Mouse (Mus musculus): ENCODE measurements around the gene Opcml. TPM values are rescaled to one million over a fixed set of nuclear protein-coding genes. Genes with fewer than 3 reads are reported as not detected.

Gene Opcml
- polyA plus RNA-seq, 1 experiment from 2014 or later = 7.6 TPM

- Histone ChIP-seq H3K4me2 (replicated peaks; ENCODE audit: low read depth, low read length) (no peak overlapping the region), H3K9me3 (ENCODE audit: control insufficient read depth, low read depth, low read length) (no peaks in the 10 kb centered on the region), H3K27me3 (ENCODE audit: control insufficient read depth, insufficient read depth, low read length) (no peaks in the 10 kb centered on the region), H3K4me1 (ENCODE audit: control insufficient read depth, insufficient read depth, low read length) (no peaks in the 10 kb centered on the region), H3K4me3 (ENCODE audit: low read depth, low read length) (no peak overlapping the region), H3K27ac (ENCODE audit: low read length) (no peak overlapping the region; the same call in 1 of the 2 replicates), H3K9ac (replicated peaks; ENCODE audit: low read depth, low read length) (no peak overlapping the region), H3K36me3 (ENCODE audit: control insufficient read depth, insufficient read depth, low read length) (no peaks in the 10 kb centered on the region)
- WGBS = 27% methylated on average over 4 of the region's 4 CpGs
- ATAC-seq (ENCODE audit: insufficient number of reproducible peaks, insufficient read depth, low FRiP score, low read depth) = no peak
These were observed 680.9 kb downstream of the Opcml start for GRCm38 (mm10) chr9:28471501-28471900.

GRCm38 (mm10) chr9:28474586-28474985 lies 684.0 kb downstream of the Opcml start:
- Histone ChIP-seq H3K4me3 (ENCODE audit: low read depth, low read length) (no peak overlapping the region), H3K9ac (replicated peaks; ENCODE audit: low read depth, low read length) (no peak overlapping the region), H3K9me3 (ENCODE audit: control insufficient read depth, low read depth, low read length) (no peaks in the 10 kb centered on the region), H3K4me2 (replicated peaks; ENCODE audit: low read depth, low read length) (no peak overlapping the region), H3K27ac (ENCODE audit: low read length) (no peak overlapping the region), H3K36me3 (ENCODE audit: control insufficient read depth, insufficient read depth, low read length) (no peaks in the 10 kb centered on the region), H3K4me1 (ENCODE audit: control insufficient read depth, insufficient read depth, low read length) (no peaks in the 10 kb centered on the region), H3K27me3 (ENCODE audit: control insufficient read depth, insufficient read depth, low read length) (no peaks in the 10 kb centered on the region)
- no peak for ATAC-seq (ENCODE audit: insufficient number of reproducible peaks, insufficient read depth, low FRiP score, low read depth)
- WGBS = 95% methylated on average over 6 of the region's 6 CpGs

- no peaks in the 10 kb centered on the region for H3K9me3 ChIP-seq (ENCODE audit: control insufficient read depth, low read depth, low read length)
- H3K4me2 ChIP-seq (replicated peaks; ENCODE audit: low read depth, low read length) = no peak overlapping the region
- ATAC-seq (ENCODE audit: insufficient number of reproducible peaks, insufficient read depth, low FRiP score, low read depth) = no peak
- H3K4me1 ChIP-seq (ENCODE audit: control insufficient read depth, insufficient read depth, low read length) = no peaks in the 10 kb centered on the region
- 63% methylated on average over 4 of the region's 4 CpGs for WGBS
- H3K27ac ChIP-seq (ENCODE audit: low read length) = no peak overlapping the region
- H3K4me3 ChIP-seq (ENCODE audit: low read depth, low read length) = no peak overlapping the region
- no peaks in the 10 kb centered on the region for H3K36me3 ChIP-seq (ENCODE audit: control insufficient read depth, insufficient read depth, low read length)
- no peak overlapping the region for H3K9ac ChIP-seq (replicated peaks; ENCODE audit: low read depth, low read length)
- no peaks in the 10 kb centered on the region for H3K27me3 ChIP-seq (ENCODE audit: control insufficient read depth, insufficient read depth, low read length)
These were observed 690.7 kb downstream of the Opcml start for GRCm38 (mm10) chr9:28481261-28481660.

GRCm38 (mm10) chr9:28488499-28488898 lies 697.9 kb downstream of the Opcml start:
- Histone ChIP-seq H3K4me1 (ENCODE audit: control insufficient read depth, insufficient read depth, low read length) (no peaks in the 10 kb centered on the region), H3K9me3 (ENCODE audit: control insufficient read depth, low read depth, low read length) (no peaks in the 10 kb centered on the region), H3K9ac (replicated peaks; ENCODE audit: low read depth, low read length) (no peak overlapping the region), H3K36me3 (ENCODE audit: control insufficient read depth, insufficient read depth, low read length) (no peaks in the 10 kb centered on the region), H3K27ac (ENCODE audit: low read length) (no peak overlapping the region), H3K27me3 (ENCODE audit: control insufficient read depth, insufficient read depth, low read length) (no peaks in the 10 kb centered on the region), H3K4me3 (ENCODE audit: low read depth, low read length) (no peak overlapping the region), H3K4me2 (replicated peaks; ENCODE audit: low read depth, low read length) (no peak overlapping the region)
- WGBS = 80% methylated on average over 2 of the region's 2 CpGs
- no peak for ATAC-seq (ENCODE audit: insufficient number of reproducible peaks, insufficient read depth, low FRiP score, low read depth)

GRCm38 (mm10) chr9:28489828-28490227 lies 699.3 kb downstream of the Opcml start:
- Histone ChIP-seq H3K4me1 (ENCODE audit: control insufficient read depth, insufficient read depth, low read length) (no peaks in the 10 kb centered on the region), H3K4me3 (ENCODE audit: low read depth, low read length) (no peak overlapping the region), H3K36me3 (ENCODE audit: control insufficient read depth, insufficient read depth, low read length) (no peaks in the 10 kb centered on the region), H3K27ac (ENCODE audit: low read length) (no peak overlapping the region), H3K9ac (replicated peaks; ENCODE audit: low read depth, low read length) (no peak overlapping the region), H3K27me3 (ENCODE audit: control insufficient read depth, insufficient read depth, low read length) (no peaks in the 10 kb centered on the region), H3K4me2 (replicated peaks; ENCODE audit: low read depth, low read length) (no peak overlapping the region), H3K9me3 (ENCODE audit: control insufficient read depth, low read depth, low read length) (no peaks in the 10 kb centered on the region)
- no peak for ATAC-seq (ENCODE audit: insufficient number of reproducible peaks, insufficient read depth, low FRiP score, low read depth)
- WGBS = 66% methylated on average over 4 of the region's 4 CpGs

GRCm38 (mm10) chr9:28490410-28490809 lies 699.8 kb downstream of the Opcml start:
- no peaks in the 10 kb centered on the region for H3K4me1 ChIP-seq (ENCODE audit: control insufficient read depth, insufficient read depth, low read length)
- H3K27ac ChIP-seq (ENCODE audit: low read length) = no peak overlapping the region
- no peak overlapping the region for H3K4me2 ChIP-seq (replicated peaks; ENCODE audit: low read depth, low read length)
- H3K9me3 ChIP-seq (ENCODE audit: control insufficient read depth, low read depth, low read length) = no peaks in the 10 kb centered on the region
- H3K36me3 ChIP-seq (ENCODE audit: control insufficient read depth, insufficient read depth, low read length) = no peaks in the 10 kb centered on the region
- no peak for ATAC-seq (ENCODE audit: insufficient number of reproducible peaks, insufficient read depth, low FRiP score, low read depth)
- no peaks in the 10 kb centered on the region for H3K27me3 ChIP-seq (ENCODE audit: control insufficient read depth, insufficient read depth, low read length)
- H3K4me3 ChIP-seq (ENCODE audit: low read depth, low read length) = no peak overlapping the region
- no peak overlapping the region for H3K9ac ChIP-seq (replicated peaks; ENCODE audit: low read depth, low read length)
- WGBS = 82% methylated on average over 3 of the region's 3 CpGs

GRCm38 (mm10) chr9:28499841-28500794 lies 709.5 kb downstream of the Opcml start:
- no peak for ATAC-seq (ENCODE audit: insufficient number of reproducible peaks, insufficient read depth, low FRiP score, low read depth)
- Histone ChIP-seq H3K4me3 (ENCODE audit: low read depth, low read length) (no peak overlapping the region), H3K4me2 (replicated peaks; ENCODE audit: low read depth, low read length) (no peak overlapping the region), H3K27me3 (ENCODE audit: control insufficient read depth, insufficient read depth, low read length) (no peaks in the 10 kb centered on the region), H3K36me3 (ENCODE audit: control insufficient read depth, insufficient read depth, low read length) (no peaks in the 10 kb centered on the region), H3K4me1 (ENCODE audit: control insufficient read depth, insufficient read depth, low read length) (0 out of 2 replicates have a peak, but pooled peaks cover 2% of the 10 kb centered on the region), H3K9ac (replicated peaks; ENCODE audit: low read depth, low read length) (no peak overlapping the region), H3K27ac (ENCODE audit: low read length) (no peak overlapping the region), H3K9me3 (ENCODE audit: control insufficient read depth, low read depth, low read length) (no peaks in the 10 kb centered on the region)
- WGBS = 70% methylated on average over 12 of the region's 12 CpGs

- Histone ChIP-seq H3K27ac (ENCODE audit: low read length) (no peak overlapping the region), H3K4me1 (ENCODE audit: control insufficient read depth, insufficient read depth, low read length) (no peaks in the 10 kb centered on the region), H3K4me3 (ENCODE audit: low read depth, low read length) (no peak overlapping the region), H3K9me3 (ENCODE audit: control insufficient read depth, low read depth, low read length) (no peaks in the 10 kb centered on the region), H3K4me2 (replicated peaks; ENCODE audit: low read depth, low read length) (no peak overlapping the region), H3K36me3 (ENCODE audit: control insufficient read depth, insufficient read depth, low read length) (no peaks in the 10 kb centered on the region), H3K9ac (replicated peaks; ENCODE audit: low read depth, low read length) (no peak overlapping the region), H3K27me3 (ENCODE audit: control insufficient read depth, insufficient read depth, low read length) (no peaks in the 10 kb centered on the region)
- 92% methylated on average over 3 of the region's 3 CpGs for WGBS
- no peak for ATAC-seq (ENCODE audit: insufficient number of reproducible peaks, insufficient read depth, low FRiP score, low read depth)
These were observed 723.3 kb downstream of the Opcml start for GRCm38 (mm10) chr9:28513905-28514304.

Data from stomach, embryonic 14.5 days (tissue).